Mouse (Mus musculus) adipose tissue, adult 10 weeks (tissue): ENCODE results near the gene Olfr1254. TPM values are rescaled to one million over a fixed set of nuclear protein-coding genes. Genes with fewer than 3 reads are reported as not detected.

Experiments
- polyA plus RNA-seq: library from polyadenylated mRNA; stranded (reverse); fragments of 350-450 nt; fragmentation: Illumina TruSeq; extraction: RNeasy Lipid Tissue Mini Kit (QIAGEN cat#74804); gene quantifications from one replicate; pipeline ENCODE4 v1.2.3, GENCODE M21; 2014; ENCODE audit warnings: low read depth, low replicate concordance

Olfr1254 gene
- polyA plus RNA-seq, result not detected

GRCm38 (mm10) chr2:89793519-89793918, at the start of gene Olfr1254:
Olfr1254 (minus strand) TSS chr2:89793619.

GRCm38 (mm10) chr2:89841455-89841854, 48.0 kb upstream of the Olfr1254 start, which contains the start of gene Olfr1256:
Olfr1256 (minus strand) TSS chr2:89841555.

GRCm38 (mm10) chr2:89811751-89812150, 18.3 kb upstream of the Olfr1254 start, which contains the start of gene Olfr1255:
Olfr1255 (plus strand) TSS chr2:89812051.

GRCm38 (mm10) chr2:89756990-89757389, 36.4 kb downstream of the Olfr1254 start, which contains the start of gene Olfr1253:
Olfr1253 (minus strand) TSS chr2:89757090.

Other genes starting within 250 kb of the Olfr1254 start
- gene Olfr1245, start 215.2 kb downstream of the Olfr1254 start, polyA plus RNA-seq, result not detected
- not detected for gene Olfr1246, start 200.5 kb downstream of the Olfr1254 start, polyA plus RNA-seq
- gene Olfr1247, start 179.5 kb downstream of the Olfr1254 start, polyA plus RNA-seq, result not detected
- gene Olfr1248, start 175.4 kb downstream of the Olfr1254 start, polyA plus RNA-seq, result not detected
- gene Olfr1249, start 158.6 kb downstream of the Olfr1254 start, polyA plus RNA-seq, result not detected
- gene Olfr1250, start 132.2 kb downstream of the Olfr1254 start, polyA plus RNA-seq, result not detected
- gene Olfr1251, start 121.7 kb downstream of the Olfr1254 start, polyA plus RNA-seq, result not detected
- not detected for gene Olfr1252, start 68.6 kb downstream of the Olfr1254 start, polyA plus RNA-seq
- gene Olfr1253, start 36.5 kb downstream of the Olfr1254 start, polyA plus RNA-seq, result not detected
- gene Olfr1255, start 18.4 kb upstream of the Olfr1254 start, polyA plus RNA-seq, result not detected
- not detected for gene Olfr1256, start 47.9 kb upstream of the Olfr1254 start, polyA plus RNA-seq
- gene Olfr48, start 54.6 kb upstream of the Olfr1254 start, polyA plus RNA-seq, result not detected
- not detected for gene Olfr1257, start 84.8 kb upstream of the Olfr1254 start, polyA plus RNA-seq
- gene Olfr1258, start 133.7 kb upstream of the Olfr1254 start, polyA plus RNA-seq, result not detected
- gene Olfr1259, start 155.0 kb upstream of the Olfr1254 start, polyA plus RNA-seq, result not detected
- not detected for gene Olfr1260, start 180.7 kb upstream of the Olfr1254 start, polyA plus RNA-seq
- not detected for gene Olfr1261, start 197.6 kb upstream of the Olfr1254 start, polyA plus RNA-seq
- gene Olfr1262, start 206.5 kb upstream of the Olfr1254 start, polyA plus RNA-seq, result not detected
- gene Olfr1263, start 218.5 kb upstream of the Olfr1254 start, polyA plus RNA-seq, result not detected
- gene Olfr1264, start 232.0 kb upstream of the Olfr1254 start, polyA plus RNA-seq, result not detected
- gene Olfr1265, start 241.7 kb upstream of the Olfr1254 start, polyA plus RNA-seq, result not detected